Mouse (Mus musculus): ENCODE results near the gene Ltbp4. TPM values are rescaled to one million over a fixed set of nuclear protein-coding genes. Genes with fewer than 3 reads are reported as not detected.

The Ltbp4 gene
- total and polyA plus RNA-seq, 3 experiments = 0.43 to 2.6 (median 1.5) TPM

DNA sequence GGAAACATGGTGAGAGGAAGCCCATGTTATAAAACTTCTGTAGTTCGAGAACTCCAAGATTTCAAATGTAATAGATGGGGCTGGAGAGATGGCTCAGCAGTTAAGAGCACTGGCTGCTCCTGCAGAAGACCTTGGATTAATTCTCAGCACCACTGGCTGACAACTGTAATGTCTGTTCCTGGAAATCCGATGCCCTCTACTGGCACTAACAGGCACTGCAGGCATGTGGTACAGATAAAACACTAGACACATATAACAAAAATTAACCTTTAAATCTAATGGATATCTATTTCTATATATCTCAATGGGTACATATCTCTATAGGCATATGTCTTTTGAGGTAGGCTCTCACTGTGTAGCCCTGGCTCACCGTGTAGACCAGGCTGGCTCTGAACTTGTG is 23.1 kb downstream of the Ltbp4 start:
- Histone ChIP-seq H3K79me2 (replicated peaks; ENCODE audit: control insufficient read depth, extremely low read depth, insufficient read depth, poor library complexity, severe bottlenecking) (no peaks in the 10 kb centered on the region), H3K27me3 (replicated peaks) (peaks cover 13% of the 10 kb centered on the region), H3K27ac (ENCODE audit: insufficient read depth, low read depth) (no peak overlapping the region), H3K9me3 (replicated peaks; ENCODE audit: low read length) (peaks cover 19% of the 10 kb centered on the region), H3K4me3 (replicated peaks in 1 of 3; ENCODE audit: low read depth in 2 of 3, low read length in 2 of 3, poor library complexity in 1 of 3) (no peak overlapping the region), H3K4me1 (ENCODE audit: control insufficient read depth in 1 of 2, insufficient read depth in 2 of 2) (peaks cover 0 to 2% of the 10 kb centered on the region in 2 experiments; a peak in 2 of 4 replicates), H3K4me2 (ENCODE audit: insufficient read depth, low read depth, poor library complexity, severe bottlenecking) (no peak overlapping the region), H3K36me3 (replicated peaks in 1 of 2; ENCODE audit: control insufficient read depth in 1 of 2, insufficient read depth in 1 of 2, low read length in 1 of 2) (no peaks in the 10 kb centered on the region), H3K9ac (ENCODE audit: insufficient read depth, low read depth) (no peak overlapping the region)
- dilution Hi-C loops (cut with MboI; ENCODE audit: extremely low pct_ligation_motif_present, extremely low pct_unique_long_range_greater_than_20kb, low sequenced_read_pairs) = no loop called here
- in situ Hi-C loops (cut with MboI; ENCODE audit: low pct_ligation_motif_present, low pct_unique_long_range_greater_than_20kb, low sequenced_read_pairs) = no loop called here
- DNase-seq (ENCODE audit: extremely low read depth) = no peak
- TF ChIP-seq USF2 (conservative IDR thresholded peaks at IDR 0.05; ENCODE audit: low read depth, low read length) (no peak), POLR2AphosphoS2 (IDR thresholded peaks at IDR 0.05; ENCODE audit: low read depth, low read length) (no peak), CTCF (conservative IDR thresholded peaks at IDR 0.05 in 1 of 2, IDR thresholded peaks at IDR 0.05 in 1 of 2; ENCODE audit: low read depth in 2 of 2, low read length in 2 of 2) (peak in 1 of 2 experiments; percentile 29; a peak in 2 of 4 replicates)

DNA sequence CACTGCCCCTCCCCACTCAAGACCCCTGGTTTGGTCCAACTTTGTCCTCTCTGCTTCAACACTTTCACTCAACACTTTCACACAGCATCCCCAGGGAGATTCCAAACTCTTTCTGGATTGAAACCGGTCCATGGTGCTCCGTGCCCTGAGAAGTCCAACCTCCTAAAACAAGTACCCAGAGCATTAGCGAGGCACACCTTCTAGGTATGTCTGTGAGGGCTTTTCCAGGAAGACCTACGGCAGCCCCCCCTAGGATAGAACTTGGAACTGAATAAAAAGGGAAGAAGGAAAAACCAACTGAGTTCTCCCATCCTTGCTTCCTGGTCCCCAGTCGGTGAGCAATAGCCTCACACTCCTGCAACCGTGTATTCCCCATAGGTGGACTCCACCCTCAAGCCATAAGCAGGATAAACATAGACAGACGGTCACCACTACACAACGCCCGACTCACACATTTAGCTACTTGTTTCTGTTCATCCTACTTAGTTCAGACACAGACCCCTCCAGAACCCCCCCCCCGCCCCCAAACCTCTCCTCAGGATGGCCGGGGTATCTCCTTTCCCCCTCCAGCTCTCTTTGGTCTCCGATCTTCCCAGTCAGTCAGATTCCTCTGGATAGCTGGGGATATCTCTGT is 25.7 kb downstream of the Ltbp4 start:
- peaks cover 19% of the 10 kb centered on the region for H3K9me3 ChIP-seq (replicated peaks; ENCODE audit: low read length)
- no peak overlapping the region for H3K9ac ChIP-seq (ENCODE audit: insufficient read depth, low read depth)
- DNase-seq (ENCODE audit: extremely low read depth) = no peak
- peaks cover 17% of the 10 kb centered on the region for H3K27me3 ChIP-seq (replicated peaks)
- no peak overlapping the region for H3K4me3 ChIP-seq (replicated peaks in 1 of 3; ENCODE audit: low read depth in 2 of 3, low read length in 2 of 3, poor library complexity in 1 of 3)
- in situ Hi-C loops (cut with MboI; ENCODE audit: low pct_ligation_motif_present, low pct_unique_long_range_greater_than_20kb, low sequenced_read_pairs) = no loop called here
- no peak overlapping the region for H3K4me2 ChIP-seq (ENCODE audit: insufficient read depth, low read depth, poor library complexity, severe bottlenecking)
- H3K27ac ChIP-seq (ENCODE audit: insufficient read depth, low read depth) = no peak overlapping the region
- TF ChIP-seq SIN3A (IDR thresholded peaks at IDR 0.05; ENCODE audit: low read length) (no peak), JUN (IDR thresholded peaks at IDR 0.05; ENCODE audit: insufficient read depth, low read depth, low read length) (no peak), HCFC1 (IDR thresholded peaks at IDR 0.05; ENCODE audit: low read depth, low read length) (no peak), ETS1 (conservative IDR thresholded peaks at IDR 0.05; ENCODE audit: low read depth, low read length) (no peak), E2F4 (IDR thresholded peaks at IDR 0.05; ENCODE audit: insufficient replicate concordance, low read depth, low read length) (no peak), TCF12 (IDR thresholded peaks at IDR 0.05; ENCODE audit: low read depth, low read length) (no peak), SMC3 (IDR thresholded peaks at IDR 0.05; ENCODE audit: low read depth, low read length) (no peak), MXI1 (IDR thresholded peaks at IDR 0.05; ENCODE audit: low read depth, low read length) (no peak), PAX5 (IDR thresholded peaks at IDR 0.05; ENCODE audit: low read length) (no peak), KAT2A (IDR thresholded peaks at IDR 0.05; ENCODE audit: insufficient replicate concordance, low read length) (no peak), MAZ (IDR thresholded peaks at IDR 0.05; ENCODE audit: low read depth, low read length) (no peak), RAD21 (IDR thresholded peaks at IDR 0.05; ENCODE audit: low read depth, low read length) (no peak), MAX (IDR thresholded peaks at IDR 0.05; ENCODE audit: low read length) (no peak)
- no peaks in the 10 kb centered on the region for H3K36me3 ChIP-seq (replicated peaks in 1 of 2; ENCODE audit: control insufficient read depth in 1 of 2, insufficient read depth in 1 of 2, low read length in 1 of 2)
- H3K4me1 ChIP-seq (ENCODE audit: control insufficient read depth in 1 of 2, insufficient read depth in 2 of 2) = peaks cover 0 to 2% of the 10 kb centered on the region in 2 experiments; a peak in 2 of 4 replicates
- dilution Hi-C loops (cut with MboI; ENCODE audit: extremely low pct_ligation_motif_present, extremely low pct_unique_long_range_greater_than_20kb, low sequenced_read_pairs) = no loop called here
- no peaks in the 10 kb centered on the region for H3K79me2 ChIP-seq (replicated peaks; ENCODE audit: control insufficient read depth, extremely low read depth, insufficient read depth, poor library complexity, severe bottlenecking)
